Mouse (Mus musculus): ENCODE data around the gene Nav2.

Nav2 gene

GRCm38 (mm10) chr7:49448580-49448979 is 540.1 kb downstream of the Nav2 start:
- DNase-seq (ENCODE audit: low spot score), result no peak

- DNase-seq (ENCODE audit: low spot score), result no peak
These were observed 542.0 kb downstream of the Nav2 start for GRCm38 (mm10) chr7:49450261-49451141.

GRCm38 (mm10) chr7:49451240-49451639 is 542.7 kb downstream of the Nav2 start:
- peak; percentile 43 for DNase-seq (ENCODE audit: low spot score)

- no peak for DNase-seq (ENCODE audit: low spot score)
These were observed 543.8 kb downstream of the Nav2 start for GRCm38 (mm10) chr7:49452274-49452673.

- no peak for DNase-seq (ENCODE audit: low spot score)
These were observed 546.1 kb downstream of the Nav2 start for GRCm38 (mm10) chr7:49454601-49455000.

GRCm38 (mm10) chr7:49456148-49456547 is 547.6 kb downstream of the Nav2 start:
- DNase-seq (ENCODE audit: low spot score), result peak; percentile 38

- no peak for DNase-seq (ENCODE audit: low spot score)
These were observed 548.9 kb downstream of the Nav2 start for GRCm38 (mm10) chr7:49457398-49457797.

GRCm38 (mm10) chr7:49457890-49458289 is 549.4 kb downstream of the Nav2 start:
- DNase-seq (ENCODE audit: low spot score), result no peak

- DNase-seq (ENCODE audit: low spot score), result peak; percentile 69
These were observed 553.9 kb downstream of the Nav2 start for GRCm38 (mm10) chr7:49462328-49462811.

- peak; percentile 57 for DNase-seq (ENCODE audit: low spot score)
These were observed 559.3 kb downstream of the Nav2 start for GRCm38 (mm10) chr7:49467861-49468260.

GRCm38 (mm10) chr7:49468492-49469205 is 560.1 kb downstream of the Nav2 start:
- no peak for DNase-seq (ENCODE audit: low spot score)

GRCm38 (mm10) chr7:49471278-49471677 is 562.8 kb downstream of the Nav2 start:
- peak; percentile 56 for DNase-seq (ENCODE audit: low spot score)

- no peak for DNase-seq (ENCODE audit: low spot score)
These were observed 566.8 kb downstream of the Nav2 start for GRCm38 (mm10) chr7:49475282-49475681.

GRCm38 (mm10) chr7:49476163-49476562 is 567.6 kb downstream of the Nav2 start:
- DNase-seq (ENCODE audit: low spot score), result no peak

GRCm38 (mm10) chr7:49476666-49477065 is 568.1 kb downstream of the Nav2 start:
- DNase-seq (ENCODE audit: low spot score), result peak; percentile 38

- DNase-seq (ENCODE audit: low spot score), result peak; percentile 25
These were observed 568.8 kb downstream of the Nav2 start for GRCm38 (mm10) chr7:49477076-49477975.

GRCm38 (mm10) chr7:49477976-49478349 is 569.4 kb downstream of the Nav2 start:
- no peak for DNase-seq (ENCODE audit: low spot score)

GRCm38 (mm10) chr7:49478886-49479285 is 570.4 kb downstream of the Nav2 start:
- DNase-seq (ENCODE audit: low spot score), result no peak

GRCm38 (mm10) chr7:49480962-49481361 is 572.4 kb downstream of the Nav2 start:
- no peak for DNase-seq (ENCODE audit: low spot score)

GRCm38 (mm10) chr7:49484036-49484744 is 575.7 kb downstream of the Nav2 start:
- DNase-seq (ENCODE audit: low spot score), result peak; percentile 53

GRCm38 (mm10) chr7:49485292-49485847 is 576.9 kb downstream of the Nav2 start:
- no peak for DNase-seq (ENCODE audit: low spot score)

All from lung, postnatal 25 days (tissue).